Mouse (Mus musculus): ENCODE results near the gene Fmo5.
A peak's percentile ranks its signal among the peaks of the same experiment; 100 is the strongest.

Fmo5 gene

GRCm38 (mm10) chr3:97682159-97682502 lies 53.5 kb downstream of the Fmo5 start:
- no peak for DNase-seq

GRCm38 (mm10) chr3:97682576-97682975 lies 54.0 kb downstream of the Fmo5 start:
- no peak for DNase-seq

- peak; percentile 80 for DNase-seq
Measured at GRCm38 (mm10) chr3:97683560-97684195, 55.1 kb downstream of the Fmo5 start.

GRCm38 (mm10) chr3:97686372-97687117 lies 57.9 kb downstream of the Fmo5 start:
- no peak for DNase-seq

GRCm38 (mm10) chr3:97689289-97689688 lies 60.7 kb downstream of the Fmo5 start:
- no peak for DNase-seq

- peak; percentile 23 for DNase-seq
Measured at GRCm38 (mm10) chr3:97690590-97690989, 62.0 kb downstream of the Fmo5 start.

GRCm38 (mm10) chr3:97691443-97692017 lies 62.9 kb downstream of the Fmo5 start:
- DNase-seq: no peak

GRCm38 (mm10) chr3:97693806-97694205 lies 65.2 kb downstream of the Fmo5 start:
- DNase-seq: peak; percentile 73

- no peak for DNase-seq
Measured at GRCm38 (mm10) chr3:97696866-97697265, 68.3 kb downstream of the Fmo5 start.

GRCm38 (mm10) chr3:97697291-97697690 lies 68.7 kb downstream of the Fmo5 start:
- no peak for DNase-seq

GRCm38 (mm10) chr3:97699061-97699460 lies 70.5 kb downstream of the Fmo5 start:
- no peak for DNase-seq

GRCm38 (mm10) chr3:97701198-97701597 lies 72.6 kb downstream of the Fmo5 start:
- DNase-seq: peak; percentile 58

GRCm38 (mm10) chr3:97702448-97703080 lies 74.0 kb downstream of the Fmo5 start:
- DNase-seq: no peak

Measured in lung, postnatal 36 days (tissue).